Mouse (Mus musculus) E14TG2a.4 (cell line): ENCODE results near the gene Camk2b.

Source experiments
- H3K27me3 ChIP-seq: 2 replicates; pipeline ENCODE4 v1.6.1; 2014; ENCODE audit warnings: low read length, control low read depth; ENCODE audit not compliant: insufficient read depth
- H3K36me3 ChIP-seq: 2 replicates; pipeline ENCODE4 v1.6.1; 2014; ENCODE audit warnings: low read length, control low read depth; ENCODE audit not compliant: insufficient read depth
- H3K4me1 ChIP-seq: replicated peaks from 2 replicates; pipeline ENCODE4 v1.6.1; 2014; ENCODE audit warnings: low read depth, low read length, control low read depth
- H3K4me3 ChIP-seq: replicated peaks from 2 replicates; pipeline ENCODE4 v1.5.1; 2014; ENCODE audit warnings: mild to moderate bottlenecking, low read length
- H3K9me3 ChIP-seq: 2 replicates; pipeline ENCODE4 v1.6.1; 2014; ENCODE audit warnings: low read length, control low read depth
- CTCF ChIP-seq: conservative IDR thresholded peaks from 2 replicates; pipeline ENCODE4 v1.5.1; 2014; ENCODE audit warnings: low read length
- NANOG ChIP-seq: IDR thresholded peaks from 2 replicates; pipeline ENCODE4 v1.6.1; 2014; ENCODE audit warnings: borderline replicate concordance, low read length, mixed read lengths
- POU5F1 ChIP-seq: IDR thresholded peaks from 2 replicates; pipeline ENCODE4 v1.6.1; 2014; ENCODE audit warnings: low read length, borderline replicate concordance

Camk2b gene

GRCm38 (mm10) chr11:5974053-5974452, 92.1 kb downstream of the Camk2b start:
- Histone ChIP-seq H3K4me1 (peaks cover 82% of the 10 kb centered on the region), H3K9me3 (no peaks in the 10 kb centered on the region), H3K27me3 (peaks cover 13% of the 10 kb centered on the region; the same call in 1 of the 2 replicates), H3K4me3 (no peak overlapping the region), H3K36me3 (peaks cover 26% of the 10 kb centered on the region)
- TF ChIP-seq NANOG (no peak), CTCF (no peak), POU5F1 (no peak)

- H3K36me3 ChIP-seq, result peaks cover 31% of the 10 kb centered on the region
- TF ChIP-seq NANOG, result no peak
- no peak for TF ChIP-seq CTCF
- no peak for TF ChIP-seq POU5F1
- peaks cover 13% of the 10 kb centered on the region; the same call in 1 of the 2 replicates for H3K27me3 ChIP-seq
- H3K9me3 ChIP-seq, result no peaks in the 10 kb centered on the region
- peaks cover 82% of the 10 kb centered on the region for H3K4me1 ChIP-seq
- H3K4me3 ChIP-seq, result no peak overlapping the region
These were observed 93.0 kb downstream of the Camk2b start for GRCm38 (mm10) chr11:5973151-5973550.

GRCm38 (mm10) chr11:5971202-5971601, 95.0 kb downstream of the Camk2b start:
- peaks cover 50% of the 10 kb centered on the region for H3K36me3 ChIP-seq
- peaks cover 13% of the 10 kb centered on the region; the same call in 1 of the 2 replicates for H3K27me3 ChIP-seq
- H3K9me3 ChIP-seq, result no peaks in the 10 kb centered on the region
- H3K4me1 ChIP-seq, result peaks cover 81% of the 10 kb centered on the region
- peak overlapping the region; percentile 72 for H3K4me3 ChIP-seq
- TF ChIP-seq POU5F1, result no peak
- no peak for TF ChIP-seq CTCF
- TF ChIP-seq NANOG, result no peak

- Histone ChIP-seq H3K36me3 (peaks cover 79% of the 10 kb centered on the region), H3K9me3 (no peaks in the 10 kb centered on the region), H3K4me3 (no peak overlapping the region), H3K27me3 (peaks cover 13% of the 10 kb centered on the region; the same call in 1 of the 2 replicates), H3K4me1 (peaks cover 73% of the 10 kb centered on the region)
- TF ChIP-seq CTCF (no peak), POU5F1 (no peak), NANOG (no peak)
These were observed 97.9 kb downstream of the Camk2b start for GRCm38 (mm10) chr11:5968223-5968622.

- Histone ChIP-seq H3K4me3 (no peak overlapping the region), H3K27me3 (peaks cover 6% of the 10 kb centered on the region; the same call in 1 of the 2 replicates), H3K36me3 (peaks cover 94% of the 10 kb centered on the region), H3K9me3 (no peaks in the 10 kb centered on the region), H3K4me1 (peaks cover 58% of the 10 kb centered on the region)
- TF ChIP-seq CTCF (no peak), POU5F1 (no peak), NANOG (no peak)
These were observed 99.4 kb downstream of the Camk2b start for GRCm38 (mm10) chr11:5966751-5967150.

GRCm38 (mm10) chr11:5965865-5966264, 100.3 kb downstream of the Camk2b start:
- Histone ChIP-seq H3K9me3 (no peaks in the 10 kb centered on the region), H3K27me3 (peaks cover 2% of the 10 kb centered on the region; the same call in 1 of the 2 replicates)
- TF ChIP-seq CTCF, result no peak
- no peak for TF ChIP-seq POU5F1

GRCm38 (mm10) chr11:5960051-5960450, 106.1 kb downstream of the Camk2b start:
- no peak overlapping the region for H3K4me3 ChIP-seq
- no peak for TF ChIP-seq NANOG
- no peak for TF ChIP-seq CTCF
- TF ChIP-seq POU5F1, result no peak
- no peaks in the 10 kb centered on the region for H3K9me3 ChIP-seq
- H3K27me3 ChIP-seq, result no peaks in the 10 kb centered on the region
- H3K4me1 ChIP-seq, result peaks cover 21% of the 10 kb centered on the region
- peaks cover 62% of the 10 kb centered on the region for H3K36me3 ChIP-seq

More at GRCm38 (mm10) chr11:5965865-5966264, 100.3 kb downstream of the Camk2b start:
- Histone ChIP-seq H3K36me3 (peaks cover 99% of the 10 kb centered on the region), H3K4me3 (no peak overlapping the region), H3K4me1 (peaks cover 49% of the 10 kb centered on the region)

GRCm38 (mm10) chr11:5955546-5956276, 110.5 kb downstream of the Camk2b start, which contains the start of gene Ykt6:
Ykt6 (plus strand) TSS chr11:5955693.
- H3K4me3 ChIP-seq, result peak within 1 kb of the TSS; percentile 92
- H3K9me3 ChIP-seq, result no peaks in the 10 kb centered on the region
- TF ChIP-seq CTCF (no peak), NANOG (no peak), POU5F1 (no peak)
- no peaks in the 10 kb centered on the region for H3K27me3 ChIP-seq
- H3K36me3 ChIP-seq, result peaks cover 18% of the 10 kb centered on the region
- H3K4me1 ChIP-seq, result peaks cover 28% of the 10 kb centered on the region
